Mouse (Mus musculus) erythroblast, adult 5-6 weeks (primary cell): ENCODE measurements around the gene Rabgap1l. TPM values are rescaled to one million over a fixed set of nuclear protein-coding genes. Genes with fewer than 3 reads are reported as not detected.

Experiments used
- ATAC-seq: replicated peaks from 2 replicates; pipeline ENCODE4 v1.8.0; 2016; ENCODE audit warnings: moderate number of reproducible peaks, mild to moderate bottlenecking, moderate TSS enrichment, inconsistent platforms; ENCODE audit not compliant: poor library complexity, low FRiP score, severe bottlenecking
- total RNA-seq, 2 experiments: library from RNA; stranded (forward) in 1 of 2; stranded (reverse) in 1 of 2; fragments of 150-400 nt in 1 of 2; fragments of 200-764, 138-1000 nt in 1 of 2; gene quantifications; 2 replicates each; pipeline versions ENCODE4 v1.2.3 to v1.2.4; 2015 to 2017; ENCODE audit warnings: low replicate concordance in 2 of 2

Rabgap1l gene
- total RNA-seq, 2 experiments from 2014 or later = 105 to 161 TPM

- ATAC-seq = no peak
Observed at GRCm38 (mm10) chr1:160273133-160273743, 519.8 kb downstream of the Rabgap1l start.

GRCm38 (mm10) chr1:160271282-160271967, 521.6 kb downstream of the Rabgap1l start:
- no peak for ATAC-seq

- no peak for ATAC-seq
Observed at GRCm38 (mm10) chr1:160268322-160268721, 524.7 kb downstream of the Rabgap1l start.

- no peak for ATAC-seq
Observed at GRCm38 (mm10) chr1:160263630-160264346, 529.2 kb downstream of the Rabgap1l start.

GRCm38 (mm10) chr1:160263053-160263452, 530.0 kb downstream of the Rabgap1l start:
- no peak for ATAC-seq

- ATAC-seq = no peak
Observed at GRCm38 (mm10) chr1:160262415-160262814, 530.6 kb downstream of the Rabgap1l start.

GRCm38 (mm10) chr1:160261849-160262248, 531.2 kb downstream of the Rabgap1l start:
- ATAC-seq = no peak

GRCm38 (mm10) chr1:160260605-160261004, 532.4 kb downstream of the Rabgap1l start:
- ATAC-seq = no peak

GRCm38 (mm10) chr1:160259884-160260283, 533.1 kb downstream of the Rabgap1l start:
- ATAC-seq = no peak

GRCm38 (mm10) chr1:160253108-160253507, 539.9 kb downstream of the Rabgap1l start:
- no peak for ATAC-seq

- ATAC-seq = no peak
Observed at GRCm38 (mm10) chr1:160251388-160252007, 541.5 kb downstream of the Rabgap1l start.

- no peak for ATAC-seq
Observed at GRCm38 (mm10) chr1:160250782-160251181, 542.2 kb downstream of the Rabgap1l start.

- ATAC-seq = no peak
Observed at GRCm38 (mm10) chr1:160249786-160250185, 543.2 kb downstream of the Rabgap1l start.

- no peak for ATAC-seq
Observed at GRCm38 (mm10) chr1:160247473-160247872, 545.5 kb downstream of the Rabgap1l start.

GRCm38 (mm10) chr1:160246844-160247243, 546.2 kb downstream of the Rabgap1l start:
- ATAC-seq = no peak

GRCm38 (mm10) chr1:160245954-160246353, 547.1 kb downstream of the Rabgap1l start:
- no peak for ATAC-seq

GRCm38 (mm10) chr1:160244689-160245088, 548.3 kb downstream of the Rabgap1l start:
- no peak for ATAC-seq

GRCm38 (mm10) chr1:160240091-160240490, 552.9 kb downstream of the Rabgap1l start:
- ATAC-seq = no peak

GRCm38 (mm10) chr1:160238852-160239443, 554.1 kb downstream of the Rabgap1l start:
- ATAC-seq = no peak

- no peak for ATAC-seq
Observed at GRCm38 (mm10) chr1:160237981-160238380, 555.0 kb downstream of the Rabgap1l start.
